Mouse (Mus musculus): ENCODE results near the gene Nfatc2ip. TPM values are rescaled to one million over a fixed set of nuclear protein-coding genes. Genes with fewer than 3 reads are reported as not detected.

Nfatc2ip gene
- polyA plus RNA-seq, 1 experiment from 2014 or later = 2.5 TPM

- WGBS = 70% methylated on average over 20 of the region's 20 CpGs
These were observed 45.7 kb downstream of the Nfatc2ip start for GRCm38 (mm10) chr7:126350748-126351418.

GRCm38 (mm10) chr7:126348293-126348692 is 48.2 kb downstream of the Nfatc2ip start:
- Histone ChIP-seq H3K27me3 (replicated peaks; ENCODE audit: low read depth, poor library complexity, severe bottlenecking) (no peaks in the 10 kb centered on the region), H3K36me3 (replicated peaks) (no peaks in the 10 kb centered on the region), H3K9me3 (no peaks in the 10 kb centered on the region), H3K4me3 (no peak overlapping the region), H3K4me1 (peaks cover 8% of the 10 kb centered on the region), H3K27ac (replicated peaks) (no peak overlapping the region)
- no peak for DNase-seq (ENCODE audit: low spot score)
- WGBS = 74% methylated on average over 8 of the region's 8 CpGs

More at GRCm38 (mm10) chr7:126350748-126351418, 45.7 kb downstream of the Nfatc2ip start:
- DNase-seq (ENCODE audit: low spot score) = no peak
- Histone ChIP-seq H3K4me3 (no peak overlapping the region), H3K27me3 (replicated peaks; ENCODE audit: low read depth, poor library complexity, severe bottlenecking) (no peaks in the 10 kb centered on the region), H3K27ac (replicated peaks) (no peak overlapping the region), H3K36me3 (replicated peaks) (no peaks in the 10 kb centered on the region), H3K4me1 (peaks cover 12% of the 10 kb centered on the region), H3K9me3 (no peaks in the 10 kb centered on the region)

- no peak for DNase-seq (ENCODE audit: low spot score)
- WGBS = 50% methylated on average over 1 of the region's 1 CpGs
- Histone ChIP-seq H3K27me3 (replicated peaks; ENCODE audit: low read depth, poor library complexity, severe bottlenecking) (no peaks in the 10 kb centered on the region), H3K9me3 (no peaks in the 10 kb centered on the region), H3K27ac (replicated peaks) (no peak overlapping the region), H3K36me3 (replicated peaks) (no peaks in the 10 kb centered on the region), H3K4me1 (peaks cover 8% of the 10 kb centered on the region), H3K4me3 (no peak overlapping the region)
These were observed 49.4 kb downstream of the Nfatc2ip start for GRCm38 (mm10) chr7:126347098-126347497.

- no peak for DNase-seq (ENCODE audit: low spot score)
- Histone ChIP-seq H3K27ac (replicated peaks) (no peak overlapping the region), H3K36me3 (replicated peaks) (no peaks in the 10 kb centered on the region), H3K4me1 (peaks cover 8% of the 10 kb centered on the region), H3K4me3 (no peak overlapping the region), H3K9me3 (no peaks in the 10 kb centered on the region), H3K27me3 (replicated peaks; ENCODE audit: low read depth, poor library complexity, severe bottlenecking) (no peaks in the 10 kb centered on the region)
- 53% methylated on average over 3 of the region's 3 CpGs for WGBS
These were observed 50.6 kb downstream of the Nfatc2ip start for GRCm38 (mm10) chr7:126345969-126346368.

- 72% methylated on average over 3 of the region's 3 CpGs for WGBS
- Histone ChIP-seq H3K27me3 (replicated peaks; ENCODE audit: low read depth, poor library complexity, severe bottlenecking) (no peaks in the 10 kb centered on the region), H3K9me3 (no peaks in the 10 kb centered on the region), H3K36me3 (replicated peaks) (no peaks in the 10 kb centered on the region), H3K4me3 (no peak overlapping the region), H3K4me1 (peaks cover 8% of the 10 kb centered on the region), H3K27ac (replicated peaks) (no peak overlapping the region)
- DNase-seq (ENCODE audit: low spot score) = no peak
These were observed 51.0 kb downstream of the Nfatc2ip start for GRCm38 (mm10) chr7:126345557-126345956.

GRCm38 (mm10) chr7:126340896-126341295 is 55.6 kb downstream of the Nfatc2ip start:
- Histone ChIP-seq H3K4me1 (peaks cover 8% of the 10 kb centered on the region), H3K27me3 (replicated peaks; ENCODE audit: low read depth, poor library complexity, severe bottlenecking) (no peaks in the 10 kb centered on the region), H3K36me3 (replicated peaks) (no peaks in the 10 kb centered on the region), H3K9me3 (no peaks in the 10 kb centered on the region), H3K27ac (replicated peaks) (no peak overlapping the region), H3K4me3 (no peak overlapping the region)
- DNase-seq (ENCODE audit: low spot score) = no peak
- 57% methylated on average over 6 of the region's 6 CpGs for WGBS

- Histone ChIP-seq H3K9me3 (no peaks in the 10 kb centered on the region), H3K27me3 (replicated peaks; ENCODE audit: low read depth, poor library complexity, severe bottlenecking) (no peaks in the 10 kb centered on the region), H3K27ac (replicated peaks) (no peak overlapping the region), H3K36me3 (replicated peaks) (no peaks in the 10 kb centered on the region), H3K4me3 (no peak overlapping the region), H3K4me1 (peaks cover 8% of the 10 kb centered on the region)
- 80% methylated on average over 6 of the region's 6 CpGs for WGBS
- DNase-seq (ENCODE audit: low spot score) = no peak
These were observed 56.3 kb downstream of the Nfatc2ip start for GRCm38 (mm10) chr7:126340206-126340618.

GRCm38 (mm10) chr7:126339521-126339971 is 57.0 kb downstream of the Nfatc2ip start:
- no peaks in the 10 kb centered on the region for H3K36me3 ChIP-seq (replicated peaks)
- peaks cover 2% of the 10 kb centered on the region for H3K4me1 ChIP-seq
- H3K27me3 ChIP-seq (replicated peaks; ENCODE audit: low read depth, poor library complexity, severe bottlenecking) = no peaks in the 10 kb centered on the region
- no peak overlapping the region for H3K27ac ChIP-seq (replicated peaks)
- H3K9me3 ChIP-seq = no peaks in the 10 kb centered on the region
- WGBS = 87% methylated on average over 8 of the region's 8 CpGs
- H3K4me3 ChIP-seq = no peak overlapping the region
- no peak for DNase-seq (ENCODE audit: low spot score)

- H3K36me3 ChIP-seq (replicated peaks) = no peaks in the 10 kb centered on the region
- DNase-seq (ENCODE audit: low spot score) = no peak
- no peak overlapping the region for H3K4me3 ChIP-seq
- no peaks in the 10 kb centered on the region for H3K27me3 ChIP-seq (replicated peaks; ENCODE audit: low read depth, poor library complexity, severe bottlenecking)
- no peaks in the 10 kb centered on the region for H3K9me3 ChIP-seq
- WGBS = 85% methylated on average over 8 of the region's 8 CpGs
- no peaks in the 10 kb centered on the region for H3K4me1 ChIP-seq
- H3K27ac ChIP-seq (replicated peaks) = no peak overlapping the region
These were observed 57.6 kb downstream of the Nfatc2ip start for GRCm38 (mm10) chr7:126338906-126339305.

GRCm38 (mm10) chr7:126335556-126335955 is 61.0 kb downstream of the Nfatc2ip start:
- H3K9me3 ChIP-seq = no peaks in the 10 kb centered on the region
- no peak overlapping the region for H3K27ac ChIP-seq (replicated peaks)
- no peak overlapping the region for H3K4me3 ChIP-seq
- H3K4me1 ChIP-seq = no peaks in the 10 kb centered on the region
- 93% methylated on average over 1 of the region's 1 CpGs for WGBS
- no peaks in the 10 kb centered on the region for H3K36me3 ChIP-seq (replicated peaks)
- H3K27me3 ChIP-seq (replicated peaks; ENCODE audit: low read depth, poor library complexity, severe bottlenecking) = no peaks in the 10 kb centered on the region
- no peak for DNase-seq (ENCODE audit: low spot score)

Small RNA genes lying within 50 kb of the gene (microRNA-seq; reads per million reads assigned to microRNA genes)
- gene Mir7058 = not detected

Other genes starting within 250 kb of the Nfatc2ip start
- 70.2 and 74.3 TPM in 2 replicates for gene Xpo6, start 196.2 kb downstream of the Nfatc2ip start, polyA plus RNA-seq (2016; fragmentation: Nextera tagmentation; extraction: Ambion mirVana)
- gene Sbk1, start 124.1 kb downstream of the Nfatc2ip start, polyA plus RNA-seq (2016; fragmentation: Nextera tagmentation; extraction: Ambion mirVana) = 91.0 and 102 TPM in 2 replicates
- 2.9 and 3.3 TPM in 2 replicates for gene Lat, start 27.2 kb downstream of the Nfatc2ip start, polyA plus RNA-seq (2016; fragmentation: Nextera tagmentation; extraction: Ambion mirVana)
- gene Spns1, start 19.3 kb downstream of the Nfatc2ip start, polyA plus RNA-seq (2016; fragmentation: Nextera tagmentation; extraction: Ambion mirVana) = 63.6 and 66.9 TPM in 2 replicates
- not detected in 2 replicates for gene Cd19, start 18.2 kb upstream of the Nfatc2ip start, polyA plus RNA-seq (2016; fragmentation: Nextera tagmentation; extraction: Ambion mirVana)
- 33.7 and 34.6 TPM in 2 replicates for gene Rabep2, start 32.0 kb upstream of the Nfatc2ip start, polyA plus RNA-seq (2016; fragmentation: Nextera tagmentation; extraction: Ambion mirVana)
- 1.8 and 2.5 TPM in 2 replicates for gene Atp2a1, start 66.4 kb upstream of the Nfatc2ip start, polyA plus RNA-seq (2016; fragmentation: Nextera tagmentation; extraction: Ambion mirVana)
- gene Sh2b1, start 78.7 kb upstream of the Nfatc2ip start, polyA plus RNA-seq (2016; fragmentation: Nextera tagmentation; extraction: Ambion mirVana) = 53.3 and 54.0 TPM in 2 replicates
- gene Tufm, start 90.6 kb upstream of the Nfatc2ip start, polyA plus RNA-seq (2016; fragmentation: Nextera tagmentation; extraction: Ambion mirVana) = 169 and 185 TPM in 2 replicates
- 50.4 and 54.1 TPM in 2 replicates for gene Atxn2l, start 106.7 kb upstream of the Nfatc2ip start, polyA plus RNA-seq (2016; fragmentation: Nextera tagmentation; extraction: Ambion mirVana)
- gene Eif3c, start 169.7 kb upstream of the Nfatc2ip start, polyA plus RNA-seq (2016; fragmentation: Nextera tagmentation; extraction: Ambion mirVana) = 223 and 224 TPM in 2 replicates
- 0.29 and 0.41 TPM in 2 replicates for gene Apobr, start 188.2 kb upstream of the Nfatc2ip start, polyA plus RNA-seq (2016; fragmentation: Nextera tagmentation; extraction: Ambion mirVana)
- 22.9 and 27.1 TPM in 2 replicates for gene Cln3, start 189.1 kb upstream of the Nfatc2ip start, polyA plus RNA-seq (2016; fragmentation: Nextera tagmentation; extraction: Ambion mirVana)
- not detected in 2 replicates for gene Il27, start 198.2 kb upstream of the Nfatc2ip start, polyA plus RNA-seq (2016; fragmentation: Nextera tagmentation; extraction: Ambion mirVana)
- 0.92 and 1.2 TPM in 2 replicates for gene Nupr1, start 234.1 kb upstream of the Nfatc2ip start, polyA plus RNA-seq (2016; fragmentation: Nextera tagmentation; extraction: Ambion mirVana)

Measured in embryonic facial prominence, embryonic 10.5 days (tissue).